Mouse (Mus musculus) embryonic fibroblast, embryonic 13.5 days (primary cell): ENCODE measurements around the gene Hspd1.

Experiments
- CTCF ChIP-seq: IDR thresholded peaks from 2 replicates; pipeline ENCODE4 v1.5.1; 2011; ENCODE audit warnings: mild to moderate bottlenecking, control low read depth, low read length, moderate library complexity, borderline replicate concordance; ENCODE audit not compliant: insufficient read depth
- POLR2A ChIP-seq: IDR thresholded peaks from 2 replicates; pipeline ENCODE4 v1.6.1; 2011; ENCODE audit warnings: low read depth, mild to moderate bottlenecking, control low read depth, low read length, moderate library complexity

DNA sequence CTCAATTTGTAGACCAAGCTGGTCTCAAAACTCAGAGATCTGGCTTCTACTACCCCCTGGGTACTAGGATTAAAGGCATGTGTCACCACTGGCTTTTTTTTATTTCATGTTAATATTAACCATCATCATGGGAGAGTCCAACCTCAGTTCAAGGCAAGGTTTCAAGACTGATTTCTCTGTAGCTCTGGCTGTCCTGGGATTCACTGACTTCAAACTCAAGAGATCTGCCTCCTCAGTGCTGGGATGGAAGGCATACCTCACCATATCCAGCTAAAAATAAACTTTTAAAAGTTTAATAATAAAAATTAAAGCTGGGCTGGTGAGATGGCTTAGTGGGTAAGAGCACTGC, 11.7 kb downstream of the Hspd1 start:
- no peak for TF ChIP-seq CTCF
- TF ChIP-seq POLR2A, result no peak
